Mouse (Mus musculus): ENCODE results near the gene Tmbim6.
"Not testable (repeated sequence)": the region's sequence is repeated elsewhere in the genome, so short reads cannot be mapped to it uniquely, and the experiment has no call there.

The Tmbim6 gene

DNA sequence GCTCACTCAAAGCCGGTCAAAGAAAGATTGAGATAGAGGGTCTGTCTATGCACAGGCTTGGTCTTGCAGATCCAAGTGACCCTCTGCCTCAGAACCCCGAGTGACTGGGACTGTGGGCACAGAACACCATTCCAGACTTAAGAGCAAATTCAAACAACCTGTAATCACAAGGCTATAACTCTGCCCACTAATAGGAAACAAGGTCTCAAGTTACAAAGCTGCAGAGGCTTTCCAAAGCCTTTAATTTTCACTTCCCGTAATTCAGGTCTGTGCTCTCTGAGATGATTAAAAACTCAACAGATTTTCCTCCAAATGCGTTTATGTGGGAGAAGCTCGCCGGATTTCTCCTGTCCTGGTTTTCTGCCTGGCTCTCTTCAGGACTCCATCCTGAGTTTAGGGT, 8.6 kb upstream of the Tmbim6 start:
- no peak for DNase-seq (ENCODE audit: low spot score in 2 of 2)

DNA sequence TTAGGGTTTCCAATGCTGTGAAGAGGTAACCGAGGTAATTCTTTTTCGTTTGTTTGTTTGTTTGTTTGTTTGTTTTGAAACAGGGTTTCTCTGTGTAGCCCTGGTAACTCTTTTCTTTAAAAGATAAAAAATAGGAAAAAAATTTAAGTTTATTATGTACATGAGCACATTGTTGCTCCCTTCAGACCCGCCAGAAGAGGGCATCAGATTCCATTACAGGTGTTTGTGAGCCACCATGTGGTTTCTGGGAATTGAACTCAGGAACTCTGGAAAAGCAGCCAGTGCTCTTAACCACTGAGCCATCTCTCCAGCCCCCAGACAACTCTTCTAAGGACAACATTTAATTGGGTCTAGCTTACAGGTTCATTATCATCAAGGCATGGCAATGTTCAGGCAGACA, 6.6 kb upstream of the Tmbim6 start:
- DNase-seq (ENCODE audit: low spot score in 2 of 2) = not testable (repeated sequence)

DNA sequence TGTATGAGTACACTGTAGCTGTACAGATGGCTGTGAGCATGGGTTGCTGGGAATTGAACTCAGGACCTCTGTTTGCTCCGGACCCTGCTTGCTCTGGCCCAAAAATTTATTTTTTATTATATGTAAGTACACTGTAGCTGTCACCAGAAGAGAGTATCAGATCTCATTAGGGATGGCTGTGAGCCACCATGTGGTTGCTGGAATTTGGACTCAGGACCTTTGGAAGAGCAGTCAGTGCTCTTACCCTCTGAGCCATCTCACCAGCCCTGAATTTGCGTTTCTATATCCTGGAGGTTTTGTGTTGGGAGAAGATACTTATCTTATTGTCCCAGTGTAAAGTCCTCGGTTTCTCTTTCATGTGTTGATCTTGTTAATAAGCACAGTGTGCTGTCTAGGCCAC, 5.9 kb upstream of the Tmbim6 start:
- no peak for DNase-seq (ENCODE audit: low spot score in 2 of 2)

DNA sequence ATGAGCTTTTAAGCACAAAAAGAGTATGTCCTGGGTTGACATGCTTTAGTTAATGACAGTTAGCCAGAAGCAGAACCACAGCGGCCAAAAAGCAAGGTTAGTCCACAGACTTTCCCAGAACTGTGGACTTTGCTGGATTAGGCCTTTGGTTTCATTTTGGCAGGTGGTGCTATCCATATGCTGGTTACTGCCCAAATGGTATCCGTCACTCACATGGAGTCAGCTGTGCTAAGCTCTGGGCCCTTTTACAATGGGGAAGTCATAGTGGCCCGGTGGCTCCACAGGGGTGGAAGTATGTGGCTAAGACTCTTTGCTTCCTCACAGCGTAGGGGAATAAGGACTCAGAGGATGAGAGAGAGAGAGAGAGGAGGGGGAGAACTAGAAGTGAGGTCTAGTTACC, 4.7 kb upstream of the Tmbim6 start:
- no peak for DNase-seq (ENCODE audit: low spot score in 2 of 2)

- DNase-seq (ENCODE audit: low spot score in 2 of 2) = no peak
These were observed 1.9 kb upstream of the Tmbim6 start for GRCm38 (mm10) chr15:99390472-99391401.

- DNase-seq (ENCODE audit: low spot score in 2 of 2) = no peak
These were observed 707 bp upstream of the Tmbim6 start for GRCm38 (mm10) chr15:99391975-99392374.

GRCm38 (mm10) chr15:99393386-99394252, 937 bp downstream of the Tmbim6 start:
- peak in 1 of 2 experiments; percentile 85 for DNase-seq (ENCODE audit: low spot score in 2 of 2)

DNA sequence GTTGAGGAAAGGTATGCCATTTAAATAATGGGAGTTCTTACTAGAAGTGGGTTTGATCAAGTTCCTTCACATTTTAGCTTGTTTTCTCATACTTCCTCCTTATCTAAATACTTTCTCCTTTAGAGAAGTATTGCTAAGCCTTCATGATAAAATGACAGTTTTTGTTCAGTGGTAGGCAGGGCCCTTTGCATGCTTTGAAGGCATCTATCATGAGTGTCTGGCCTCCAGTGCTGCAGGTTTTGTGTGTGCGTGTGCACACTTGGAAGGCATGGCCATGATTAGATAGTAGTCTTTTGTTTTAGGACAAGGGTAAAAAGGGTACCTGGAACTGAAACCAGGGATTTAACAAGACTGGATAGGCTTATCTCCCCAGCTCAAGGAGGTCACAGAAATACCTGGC, 3.8 kb downstream of the Tmbim6 start:
- DNase-seq (ENCODE audit: low spot score in 2 of 2) = no peak

GRCm38 (mm10) chr15:99396875-99397274, 4.2 kb downstream of the Tmbim6 start:
- no peak for DNase-seq (ENCODE audit: low spot score in 2 of 2)

- no peak for DNase-seq (ENCODE audit: low spot score in 2 of 2)
These were observed 4.9 kb downstream of the Tmbim6 start for GRCm38 (mm10) chr15:99397622-99398021.

DNA sequence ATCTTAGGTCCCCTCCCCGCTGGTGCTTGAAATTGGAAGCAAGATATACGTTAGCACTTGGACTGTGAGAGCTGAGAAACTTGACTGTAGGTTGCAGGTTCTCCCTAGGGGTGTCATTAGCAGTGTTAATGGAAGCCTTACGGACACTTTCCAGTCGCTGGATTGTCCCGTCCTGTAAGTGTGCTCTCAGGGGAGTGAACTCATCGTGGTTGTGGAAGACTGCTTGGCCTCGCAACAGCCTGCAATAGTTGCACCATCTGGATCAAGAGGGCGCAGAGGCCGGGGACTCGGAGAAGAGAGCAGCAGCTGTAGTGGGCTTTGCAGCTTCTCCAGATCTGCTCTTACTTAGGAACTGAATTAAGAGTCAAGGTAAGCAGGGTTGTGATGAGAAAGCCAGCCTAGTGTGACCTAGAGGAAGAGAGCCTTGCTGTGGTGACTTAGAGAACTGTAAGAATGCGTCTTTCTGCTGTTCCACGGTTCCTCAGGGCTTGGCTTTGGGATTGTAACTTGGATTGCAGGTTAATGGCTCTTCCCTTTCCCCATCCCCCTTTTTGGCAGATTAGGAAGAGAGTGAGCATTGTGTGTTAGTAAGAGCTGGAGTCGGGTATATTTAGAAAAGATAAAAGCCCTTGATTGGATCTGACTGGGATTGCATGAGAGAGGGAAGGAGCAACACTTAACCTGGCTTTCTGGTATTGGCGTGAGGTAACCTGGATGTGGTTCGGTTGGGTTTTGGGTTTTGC, 7.0 kb downstream of the Tmbim6 start:
- DNase-seq (ENCODE audit: low spot score in 2 of 2) = no peak

- DNase-seq (ENCODE audit: low spot score in 2 of 2) = no peak
These were observed 7.9 kb downstream of the Tmbim6 start for GRCm38 (mm10) chr15:99400602-99401001.

DNA sequence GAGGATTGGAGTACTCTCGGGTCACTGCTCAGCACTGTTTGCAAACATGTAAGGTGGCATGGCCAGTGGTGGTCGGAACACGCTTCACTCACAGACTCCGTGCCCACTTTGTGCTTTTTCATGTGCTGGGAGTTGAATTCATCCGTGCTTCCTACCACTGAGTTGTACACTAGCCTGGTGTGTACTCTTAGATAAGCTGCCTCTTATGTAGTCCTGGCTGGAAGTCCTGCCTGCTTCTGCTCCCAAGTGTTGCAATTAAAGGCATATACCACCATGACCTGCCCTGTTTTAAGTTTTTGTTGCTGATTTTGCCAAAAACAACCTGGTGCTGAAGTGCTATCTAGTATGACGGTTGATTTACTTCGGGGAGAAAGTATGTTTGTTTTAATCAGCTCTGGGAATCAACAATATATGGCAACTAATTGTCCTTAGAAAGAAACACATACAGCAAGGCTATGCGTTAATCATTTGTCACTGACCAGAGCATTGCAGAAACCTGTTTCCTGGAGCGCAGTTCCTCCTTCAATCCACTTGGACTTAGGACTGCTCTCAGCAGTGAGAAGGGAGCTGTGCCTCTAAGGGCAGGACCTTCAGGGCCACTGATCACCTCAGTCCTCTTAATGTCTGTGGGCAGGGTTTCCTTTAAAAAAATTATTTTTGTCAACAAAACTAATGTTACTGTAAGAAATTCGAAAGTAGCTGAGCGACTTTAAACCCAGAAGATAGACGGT, 10.6 kb downstream of the Tmbim6 start:
- no peak for DNase-seq (ENCODE audit: low spot score in 2 of 2)

GRCm38 (mm10) chr15:99405150-99405549, 12.5 kb downstream of the Tmbim6 start:
- DNase-seq (ENCODE audit: low spot score in 2 of 2) = no peak

- DNase-seq (ENCODE audit: low spot score in 2 of 2) = no peak
These were observed 14.4 kb downstream of the Tmbim6 start for GRCm38 (mm10) chr15:99406986-99407570.

GRCm38 (mm10) chr15:99408845-99409244, 16.2 kb downstream of the Tmbim6 start:
- no peak for DNase-seq (ENCODE audit: low spot score in 2 of 2)

DNA sequence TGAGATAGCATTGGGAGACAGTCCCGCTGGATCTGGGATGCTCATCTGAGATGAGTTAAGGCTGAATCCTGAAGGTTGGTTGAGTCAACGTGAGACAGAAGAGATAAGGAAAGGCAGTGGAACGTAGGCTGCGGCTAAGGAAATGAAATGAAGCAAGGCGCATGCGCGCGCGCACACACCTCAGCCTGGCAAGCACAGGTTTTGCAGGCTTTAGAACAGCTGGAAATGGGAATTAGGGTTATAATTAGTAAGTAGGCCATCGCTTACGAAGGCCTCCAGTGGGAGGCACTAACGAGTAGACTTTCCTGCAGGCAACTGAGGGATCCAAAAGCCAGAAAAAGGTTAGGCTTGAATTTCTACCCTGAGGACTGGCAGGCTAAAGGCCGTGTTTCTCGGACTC, 19.1 kb downstream of the Tmbim6 start:
- DNase-seq (ENCODE audit: low spot score in 2 of 2) = no peak

GRCm38 (mm10) chr15:99415793-99416192, 23.1 kb downstream of the Tmbim6 start:
- DNase-seq (ENCODE audit: low spot score in 2 of 2) = peak; percentile 57 to 84

- DNase-seq (ENCODE audit: low spot score in 2 of 2) = peak; percentile 79 to 90
These were observed 23.7 kb downstream of the Tmbim6 start for GRCm38 (mm10) chr15:99416348-99416882.

DNA sequence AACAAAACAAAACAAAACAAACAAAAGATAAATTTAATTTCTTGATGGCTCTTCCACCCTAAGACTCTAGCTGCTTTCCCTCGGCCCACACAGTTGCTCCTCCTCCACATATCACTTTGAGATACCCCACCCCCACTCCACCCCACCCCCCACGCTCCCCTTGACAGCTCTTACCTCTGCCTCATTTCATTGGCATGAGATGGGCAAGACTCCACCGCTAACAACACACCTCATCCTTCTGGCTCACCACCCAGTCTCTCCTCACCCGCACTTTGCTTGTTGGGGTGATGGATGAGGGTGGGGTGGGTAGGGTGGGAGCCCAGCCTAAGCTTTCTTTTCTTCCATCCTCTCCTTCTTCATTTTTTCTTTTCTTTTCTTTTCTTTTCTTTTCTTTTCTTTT, 24.3 kb downstream of the Tmbim6 start:
- DNase-seq (ENCODE audit: low spot score in 2 of 2) = no peak

All from spleen, postnatal 10 days (tissue).